Mouse (Mus musculus): ENCODE data around the gene Flad1. TPM values are rescaled to one million over a fixed set of nuclear protein-coding genes. Genes with fewer than 3 reads are reported as not detected.

Gene Flad1
- total RNA-seq, 2 experiments from 2014 or later = 31.6 to 36.0 TPM

DNA sequence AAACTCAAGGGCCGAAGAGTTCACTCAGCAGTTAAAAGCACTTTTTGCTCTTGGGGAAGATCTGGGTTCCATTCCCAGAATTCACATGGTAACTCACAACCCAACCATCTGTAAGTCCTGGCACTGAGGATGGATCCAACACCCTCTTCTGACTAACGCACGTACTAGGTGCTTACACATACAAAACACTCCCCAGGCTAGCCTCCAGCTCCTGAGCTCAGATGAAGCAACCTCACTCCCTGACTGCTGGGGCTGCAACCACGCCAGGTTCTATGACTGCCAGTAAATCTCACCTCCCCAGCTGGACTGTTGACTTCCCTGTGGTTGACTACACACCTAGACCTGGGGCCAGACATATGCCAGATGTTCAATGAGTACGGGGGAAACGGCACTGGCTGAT lies 4.8 kb downstream of the Flad1 start:
- no peak for DNase-seq (ENCODE audit: low spot score in 2 of 2)

DNA sequence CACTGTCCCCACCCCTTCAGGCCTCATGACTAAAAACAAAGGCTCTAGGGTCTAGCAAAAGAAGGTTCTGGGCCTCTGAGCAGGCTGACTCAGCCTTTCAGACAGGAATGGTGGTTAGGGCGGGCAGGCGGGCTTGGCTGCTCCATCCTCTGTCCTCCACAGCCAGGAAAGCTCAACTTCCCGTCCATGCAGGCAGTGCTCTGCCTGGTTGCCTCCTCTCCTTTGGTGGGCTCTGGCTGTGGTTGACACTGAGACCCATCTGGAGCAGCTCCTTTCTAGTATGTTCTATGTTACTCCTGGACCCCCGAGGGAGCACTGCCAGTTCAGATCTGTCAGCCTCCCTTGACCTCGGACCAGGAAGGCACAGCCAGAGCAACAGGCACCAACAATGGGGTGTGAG lies 9.0 kb downstream of the Flad1 start, which contains the start of gene Lenep:
TSS of gene Lenep (minus strand) at position 101 of the 400 bp plus-strand sequence.
- DNase-seq (ENCODE audit: low spot score in 2 of 2) = no peak

DNA sequence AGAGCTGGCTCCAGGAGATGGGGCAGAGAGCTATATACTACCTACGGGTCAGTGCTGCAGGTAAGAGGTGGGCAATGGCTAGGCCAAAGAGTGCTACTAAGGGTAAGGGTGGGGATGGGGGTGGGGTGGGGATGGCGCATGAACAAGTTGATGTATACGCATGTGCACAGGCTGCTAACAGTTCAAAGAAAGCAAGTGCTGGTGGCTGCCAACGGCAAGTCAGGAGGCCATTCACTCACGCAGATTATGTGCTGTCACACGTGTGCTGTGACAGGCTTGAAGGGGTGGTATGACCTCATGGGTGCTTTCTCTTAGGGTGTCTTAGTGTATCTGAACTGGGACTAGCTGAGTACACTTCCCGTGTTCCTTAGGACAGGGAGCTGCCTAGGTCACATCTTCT lies 10.3 kb downstream of the Flad1 start:
- no peak for DNase-seq (ENCODE audit: low spot score in 2 of 2)

DNA sequence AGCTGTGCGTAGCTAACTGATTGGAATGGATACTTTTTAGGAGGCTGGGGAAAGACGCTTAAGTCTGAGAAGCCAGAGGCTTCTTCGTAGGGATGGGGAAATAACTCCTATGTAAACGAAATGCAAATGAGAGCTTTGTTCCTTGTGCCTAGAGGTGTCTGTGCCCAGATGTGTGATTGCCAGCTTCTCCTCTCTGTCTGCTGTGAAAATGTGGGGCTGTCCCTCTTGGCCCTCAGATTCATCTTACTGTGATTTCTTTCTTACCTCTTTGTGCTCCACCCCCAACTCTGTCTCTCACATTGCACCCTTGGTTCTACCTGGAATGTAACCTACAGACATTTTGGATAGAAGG lies 15.0 kb downstream of the Flad1 start:
- no peak for DNase-seq (ENCODE audit: low spot score in 2 of 2)

DNA sequence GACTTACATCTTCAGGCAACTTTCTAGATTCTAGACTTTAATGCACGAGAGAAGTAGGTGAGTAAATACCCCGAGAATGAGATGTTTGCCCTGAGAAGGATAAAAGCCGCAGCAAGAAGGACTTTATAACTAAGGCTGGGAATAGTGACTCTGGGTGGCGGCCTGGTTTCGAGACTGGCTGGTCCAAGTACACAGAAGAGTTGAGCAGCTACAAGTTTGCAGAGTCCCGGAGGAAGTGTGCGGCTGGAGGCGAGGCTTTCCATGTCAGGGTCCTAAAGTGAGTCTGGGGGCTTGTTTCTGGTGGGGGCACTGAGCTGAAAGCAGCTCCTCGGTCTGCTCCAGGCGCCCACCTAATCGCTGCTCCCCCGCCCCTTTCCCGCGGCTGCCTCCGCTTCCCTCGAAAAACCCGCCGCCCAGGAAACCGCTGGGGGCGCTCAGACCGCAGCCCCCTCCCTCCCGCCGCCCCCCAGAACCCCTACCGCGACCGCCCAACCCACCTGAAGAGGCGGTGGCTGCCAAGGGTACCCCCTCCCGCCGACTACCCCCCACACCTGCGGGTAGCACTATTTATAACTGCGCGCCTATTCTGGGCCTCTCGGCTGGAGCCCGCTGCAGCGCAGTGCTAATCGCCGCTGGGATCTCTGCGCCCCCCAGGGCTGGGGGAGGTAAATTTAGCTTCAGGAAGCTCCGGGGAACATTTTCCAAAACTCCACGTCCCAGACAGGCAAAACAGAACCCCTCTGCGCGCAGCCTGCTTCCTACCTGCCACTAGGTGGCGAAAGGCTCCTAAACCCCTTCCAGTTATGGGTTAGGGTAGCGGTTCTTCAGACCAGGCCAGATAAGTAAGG lies 15.6 kb downstream of the Flad1 start:
- peak in 1 of 2 experiments; percentile 57 for DNase-seq (ENCODE audit: low spot score in 2 of 2)

DNA sequence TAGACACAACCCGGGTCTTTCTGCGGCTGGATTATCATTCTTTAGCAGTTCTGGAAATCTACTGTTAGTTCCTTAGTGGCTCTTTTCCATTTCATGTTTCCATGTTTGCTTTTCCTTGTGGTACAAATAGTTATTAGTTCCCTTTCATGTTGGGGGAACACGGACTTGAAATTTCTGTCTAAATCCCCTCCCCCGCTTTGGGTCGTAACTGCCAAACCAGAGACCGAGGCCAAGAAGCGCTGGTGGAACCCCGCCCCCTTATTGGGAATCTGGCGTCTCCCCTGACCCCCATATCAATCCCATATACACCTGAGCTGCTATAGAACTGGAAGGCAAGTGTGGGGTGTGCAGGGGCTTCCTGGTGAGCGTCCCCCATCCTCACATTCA lies 16.3 kb downstream of the Flad1 start:
- DNase-seq (ENCODE audit: low spot score in 2 of 2) = no peak

DNA sequence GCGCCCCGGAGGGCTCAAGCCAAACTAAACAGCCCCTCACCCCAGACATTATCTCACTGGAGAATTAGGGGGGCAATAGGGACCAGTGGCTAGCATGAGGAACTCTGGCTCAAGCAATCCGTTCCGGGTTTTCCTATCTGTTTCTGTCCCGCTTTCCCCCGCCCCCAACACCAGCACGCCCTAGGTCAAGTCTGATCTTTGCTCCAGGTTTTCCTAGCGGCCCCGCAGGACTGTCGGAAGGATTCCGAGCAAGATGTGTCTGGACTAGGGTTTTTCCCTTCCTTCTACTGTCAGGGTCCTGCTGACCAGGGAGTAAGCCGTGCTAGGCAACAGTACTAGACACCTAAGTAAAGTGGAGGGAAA lies 16.8 kb downstream of the Flad1 start:
- DNase-seq (ENCODE audit: low spot score in 2 of 2) = peak in 1 of 2 experiments; percentile 53

DNA sequence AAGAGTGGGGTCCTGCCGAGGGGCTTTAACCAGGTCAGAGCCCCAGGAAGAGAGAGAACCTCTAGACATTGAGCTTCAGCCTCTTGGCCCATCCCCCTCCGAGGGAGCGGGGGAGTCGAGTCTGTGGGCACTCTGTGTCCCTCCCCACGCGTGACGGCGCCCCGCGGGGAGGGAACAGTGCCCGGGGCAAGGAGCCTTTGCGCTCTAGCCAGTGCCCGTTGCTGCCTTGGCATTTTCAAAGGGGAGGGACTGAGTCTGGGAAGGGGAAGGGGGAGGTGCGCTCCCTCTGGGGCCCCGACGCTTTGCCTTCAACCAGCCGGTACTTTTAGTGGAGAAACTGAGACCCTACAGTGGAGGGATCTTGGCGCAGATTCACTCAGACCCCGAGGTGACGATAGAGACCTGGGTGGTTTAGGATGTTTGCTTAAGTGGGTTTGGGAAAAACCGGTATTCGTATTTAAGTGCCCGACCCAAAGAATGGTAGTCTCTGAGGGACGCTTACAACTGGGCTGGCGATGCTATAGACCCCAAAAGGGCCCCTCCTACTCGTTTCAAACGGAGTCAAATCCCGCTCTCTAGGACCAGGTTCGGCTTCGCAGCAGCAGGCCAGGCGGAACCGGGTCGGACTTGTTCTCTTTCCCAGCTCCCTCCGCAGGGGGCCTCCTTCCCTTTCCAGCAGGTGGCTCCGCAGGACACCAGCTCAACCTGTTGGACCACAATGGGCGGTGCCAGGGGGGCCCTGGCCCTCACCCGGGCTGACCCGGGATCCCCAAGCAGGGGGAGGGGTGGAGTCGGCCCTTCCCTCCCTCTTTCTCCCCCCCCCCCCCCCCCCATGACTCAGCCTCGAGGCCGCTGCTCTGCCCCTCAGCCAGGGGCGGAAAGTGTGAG lies 17.4 kb downstream of the Flad1 start, which contains the start of gene Zbtb7b:
TSS of gene Zbtb7b (minus strand) at position 771 of the 888 bp plus-strand sequence.
- DNase-seq (ENCODE audit: low spot score in 2 of 2) = peak in 1 of 2 experiments; percentile 45

DNA sequence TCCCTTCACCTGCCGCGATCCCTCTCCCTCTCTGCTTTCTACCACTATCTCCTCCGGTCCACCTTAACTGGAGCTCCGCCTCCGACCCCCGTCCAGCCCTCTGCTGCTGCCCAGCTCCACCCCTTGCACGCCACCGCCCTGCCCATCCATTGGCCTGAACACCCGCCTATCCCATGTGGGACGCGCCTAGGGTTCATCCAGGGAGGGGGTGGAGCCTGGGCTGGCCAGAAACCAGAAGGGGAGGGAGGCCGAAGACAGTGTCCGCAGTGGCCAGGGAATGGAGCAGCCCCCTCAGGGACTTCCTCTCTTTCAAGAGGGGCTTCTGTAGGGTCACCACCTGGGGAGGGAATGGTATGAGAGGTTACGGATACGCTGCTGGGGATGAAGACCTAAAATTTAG lies 18.1 kb downstream of the Flad1 start:
- DNase-seq (ENCODE audit: low spot score in 2 of 2) = peak; percentile 96

DNA sequence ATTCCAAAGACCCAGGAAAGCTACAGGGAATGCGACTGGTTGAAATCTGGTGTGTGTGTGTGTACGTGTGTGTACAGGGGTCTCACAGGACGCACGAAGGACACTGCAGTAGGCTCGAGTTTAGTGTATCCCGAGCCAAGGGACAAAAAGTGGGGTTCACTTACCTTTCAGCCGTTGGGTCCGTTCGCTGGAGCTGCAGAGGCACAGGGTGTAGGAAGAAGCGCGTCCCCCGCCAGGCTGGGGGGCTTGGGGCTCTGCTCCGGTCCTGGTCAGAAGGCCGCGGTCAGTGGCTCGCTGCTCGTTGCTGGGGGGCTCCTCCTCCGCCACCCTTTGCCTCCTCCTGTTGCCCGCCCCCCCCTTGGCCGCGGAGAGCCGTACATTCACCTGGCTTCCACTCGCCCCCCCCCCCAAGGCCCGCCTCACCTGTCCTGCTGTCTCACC lies 18.8 kb downstream of the Flad1 start:
- no peak for DNase-seq (ENCODE audit: low spot score in 2 of 2)

DNA sequence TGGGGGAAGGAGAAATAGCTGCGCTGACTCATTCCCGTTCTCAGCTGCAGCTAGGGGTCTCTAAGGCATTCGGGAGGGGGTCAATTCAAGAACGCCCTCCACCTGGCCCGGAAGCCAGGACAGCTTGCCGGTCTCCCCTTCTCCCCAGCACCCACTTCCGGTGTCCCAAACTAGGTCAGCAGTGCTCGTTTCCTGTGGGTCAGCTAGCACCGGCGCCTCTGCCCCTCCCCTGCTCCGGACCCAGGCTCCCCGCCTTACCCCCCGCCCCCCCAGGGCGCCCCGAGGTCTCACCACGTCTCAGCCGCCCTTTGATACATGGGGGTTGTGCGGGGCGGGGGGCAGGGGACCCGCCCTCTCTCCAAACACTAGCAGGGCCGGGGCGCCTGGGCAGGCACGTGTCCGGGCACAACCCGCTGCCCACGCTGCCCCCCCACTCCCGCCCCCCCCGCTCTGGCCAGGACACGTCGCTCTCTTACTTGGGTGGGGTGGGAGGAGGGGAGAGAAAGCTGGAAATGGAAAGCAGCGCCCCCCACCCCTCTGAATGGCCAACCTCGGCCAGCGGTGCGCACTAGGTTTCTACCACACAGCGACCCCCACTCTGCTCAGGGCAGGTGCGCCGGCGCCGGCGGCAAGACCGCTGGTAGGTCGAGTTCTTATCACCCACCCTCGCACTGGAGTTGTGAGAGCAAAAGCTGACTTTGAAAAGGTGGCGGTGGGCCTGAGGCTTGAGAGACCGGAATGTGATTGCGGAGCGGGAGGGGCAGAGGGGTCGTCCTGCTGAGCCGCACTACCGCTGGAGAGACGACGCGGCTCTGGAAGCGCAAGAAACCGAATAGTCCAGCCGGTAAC lies 19.8 kb downstream of the Flad1 start:
- no peak for DNase-seq (ENCODE audit: low spot score in 2 of 2)

DNA sequence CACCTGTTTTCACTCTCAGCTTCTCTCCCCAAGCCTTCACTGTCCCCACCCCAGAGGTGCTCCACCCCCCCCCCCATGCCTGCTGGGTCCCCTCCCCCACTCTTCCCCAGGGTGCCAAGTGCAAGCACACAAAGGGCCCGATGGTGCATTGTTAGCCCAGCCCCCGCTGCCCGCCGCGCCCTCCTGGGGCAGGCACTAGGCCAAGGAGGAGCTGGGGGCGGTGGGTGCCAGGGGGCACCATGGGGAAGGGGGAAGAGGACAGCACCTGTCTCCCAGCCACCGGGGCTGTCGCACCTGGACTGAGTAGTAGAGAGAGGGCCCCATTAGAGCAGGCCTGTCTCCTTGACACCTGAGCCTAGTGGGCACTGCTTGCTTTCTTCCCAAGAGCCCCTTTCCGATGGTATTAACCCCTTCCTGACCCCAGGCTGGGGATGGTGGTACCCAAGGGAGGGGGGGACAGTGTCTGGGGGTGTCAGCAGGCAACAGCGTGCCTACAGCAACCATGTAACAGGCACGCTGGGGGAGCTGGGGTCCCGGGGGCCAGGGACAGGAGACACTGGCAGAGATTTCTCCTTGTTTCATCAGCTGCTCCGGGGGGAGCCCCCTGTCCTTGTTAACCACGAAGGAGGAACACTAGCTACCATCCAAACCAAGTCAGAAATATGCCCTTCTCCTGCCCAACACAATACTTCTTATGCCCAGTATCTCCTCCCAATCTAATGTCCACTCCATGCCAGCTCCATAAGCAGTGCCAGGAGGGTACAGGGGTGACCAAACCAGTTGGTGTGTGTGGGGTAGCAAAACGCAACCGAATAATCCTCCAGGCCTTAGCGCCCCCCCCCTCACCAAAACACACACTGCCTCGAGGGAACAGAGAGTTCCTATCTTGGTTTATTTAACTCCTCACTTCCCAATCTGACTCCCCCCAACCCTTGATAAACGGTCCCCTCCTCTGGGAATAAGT lies 20.7 kb downstream of the Flad1 start:
- no peak for DNase-seq (ENCODE audit: low spot score in 2 of 2)

DNA sequence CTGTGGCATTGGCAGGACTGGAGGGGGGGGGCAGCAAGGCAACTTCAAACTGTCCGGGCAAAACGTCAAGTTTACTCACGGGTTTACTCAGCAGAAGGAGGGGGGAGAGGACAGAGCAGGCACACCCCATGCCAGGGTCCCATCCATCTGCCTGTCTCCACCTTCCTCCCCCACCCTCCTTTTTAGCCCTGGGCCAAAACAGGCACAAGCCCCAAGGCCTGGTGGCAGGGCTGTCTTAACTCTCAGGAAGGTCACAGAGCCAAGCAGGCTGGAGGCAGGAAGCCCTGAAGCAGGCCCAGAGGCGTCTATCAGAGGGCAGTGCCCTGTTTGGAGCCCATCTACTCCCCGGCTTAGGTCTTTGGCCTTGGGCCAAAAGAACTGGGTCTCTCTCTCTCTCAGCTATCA lies 21.6 kb downstream of the Flad1 start:
- DNase-seq (ENCODE audit: low spot score in 2 of 2) = no peak

DNA sequence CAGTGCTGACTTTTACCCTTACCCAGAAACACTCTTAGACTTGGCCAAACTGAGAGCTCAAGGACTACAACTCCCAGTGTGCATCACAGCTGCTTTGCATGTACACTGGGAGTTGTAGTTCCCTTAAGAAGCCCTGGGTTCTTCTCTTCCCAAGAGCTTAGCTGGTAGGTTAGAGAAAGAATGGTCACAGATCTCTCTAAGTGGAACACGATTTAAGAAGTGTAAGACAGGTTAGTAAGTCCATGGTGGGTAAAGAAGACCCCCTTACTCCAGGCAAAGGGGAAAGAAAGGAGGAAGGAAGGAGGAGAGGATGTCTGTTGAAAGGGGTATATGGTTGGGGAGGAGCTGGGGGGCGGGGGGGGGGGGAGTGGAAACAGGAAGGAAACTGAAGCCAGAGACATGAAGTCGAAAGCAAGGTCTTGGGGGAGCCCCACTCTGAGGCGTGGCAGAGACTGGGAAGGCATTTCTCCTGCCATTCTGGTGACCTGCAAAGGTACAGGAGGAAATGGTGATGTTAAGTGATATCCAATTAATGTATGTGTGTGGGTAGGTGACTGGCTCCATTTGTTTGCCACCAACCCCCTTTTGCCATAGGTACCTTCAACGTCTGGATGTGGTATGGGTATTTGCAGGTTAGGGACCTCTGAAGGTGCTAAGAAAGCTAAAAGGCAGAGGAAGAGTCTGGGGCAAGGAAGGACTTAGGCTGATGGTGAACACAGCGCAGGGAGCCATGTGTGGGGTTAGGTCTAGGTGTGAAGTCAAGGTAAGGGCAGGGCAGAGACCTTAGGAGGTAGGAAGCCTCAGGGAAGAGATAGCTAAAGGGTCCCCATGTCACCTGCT lies 22.5 kb downstream of the Flad1 start:
- no peak for DNase-seq (ENCODE audit: low spot score in 2 of 2)

DNA sequence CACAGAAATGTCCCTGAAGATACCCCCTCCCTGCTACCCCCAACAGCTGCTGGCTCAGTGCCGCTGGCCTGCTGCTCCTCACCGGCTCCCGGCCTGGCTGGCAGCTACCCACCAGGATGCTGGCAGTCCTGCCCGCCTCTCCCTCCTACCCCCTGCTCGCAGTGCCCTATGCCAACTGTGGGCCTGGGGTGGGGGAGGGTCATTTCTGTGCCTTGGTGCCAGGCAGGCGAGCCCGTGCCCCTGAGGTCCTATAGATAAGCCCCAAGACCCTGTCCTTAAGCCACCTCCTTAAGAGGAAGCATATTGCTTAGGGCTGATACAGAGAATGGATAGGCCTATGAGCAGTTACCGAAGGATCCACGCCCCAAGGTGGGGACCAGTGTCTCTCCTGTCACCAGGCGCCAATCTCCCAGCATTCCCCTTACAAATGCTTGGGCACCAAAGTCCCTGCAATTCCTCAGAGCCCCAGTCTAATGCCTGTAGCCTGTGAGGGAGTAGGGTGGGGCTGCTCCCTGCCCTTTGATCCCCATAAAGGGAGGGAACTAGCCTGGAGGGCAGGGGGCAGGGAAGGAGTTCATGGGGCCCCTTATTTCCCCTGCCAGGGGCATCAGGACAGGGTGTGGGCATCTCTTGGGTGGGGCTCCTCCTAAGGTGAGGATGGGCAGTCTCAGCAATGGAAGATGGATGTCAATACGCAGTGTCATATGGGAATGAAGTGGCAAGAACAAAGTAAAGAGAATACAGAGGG lies 23.4 kb downstream of the Flad1 start:
- no peak for DNase-seq (ENCODE audit: low spot score in 2 of 2)

DNA sequence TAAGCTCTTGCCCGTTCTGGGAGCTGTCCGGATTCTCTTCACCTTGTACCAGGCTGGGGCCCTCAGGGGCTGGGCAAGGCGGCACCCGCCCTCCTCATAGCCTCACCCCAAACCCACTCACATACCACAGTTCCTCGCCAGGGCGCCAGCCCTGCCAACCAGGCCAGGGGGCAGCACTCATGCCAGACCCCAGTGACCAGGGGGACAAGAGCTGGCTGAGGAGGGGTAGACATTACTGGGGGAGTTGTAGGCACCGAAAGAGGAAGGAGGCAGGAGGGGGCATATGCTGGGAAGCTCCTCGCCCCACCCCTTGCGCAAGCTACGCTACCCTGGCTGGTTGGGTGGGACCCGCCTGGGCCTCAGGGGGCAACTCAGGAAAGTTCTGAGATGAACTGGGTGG lies 24.0 kb downstream of the Flad1 start:
- DNase-seq (ENCODE audit: low spot score in 2 of 2) = no peak

DNA sequence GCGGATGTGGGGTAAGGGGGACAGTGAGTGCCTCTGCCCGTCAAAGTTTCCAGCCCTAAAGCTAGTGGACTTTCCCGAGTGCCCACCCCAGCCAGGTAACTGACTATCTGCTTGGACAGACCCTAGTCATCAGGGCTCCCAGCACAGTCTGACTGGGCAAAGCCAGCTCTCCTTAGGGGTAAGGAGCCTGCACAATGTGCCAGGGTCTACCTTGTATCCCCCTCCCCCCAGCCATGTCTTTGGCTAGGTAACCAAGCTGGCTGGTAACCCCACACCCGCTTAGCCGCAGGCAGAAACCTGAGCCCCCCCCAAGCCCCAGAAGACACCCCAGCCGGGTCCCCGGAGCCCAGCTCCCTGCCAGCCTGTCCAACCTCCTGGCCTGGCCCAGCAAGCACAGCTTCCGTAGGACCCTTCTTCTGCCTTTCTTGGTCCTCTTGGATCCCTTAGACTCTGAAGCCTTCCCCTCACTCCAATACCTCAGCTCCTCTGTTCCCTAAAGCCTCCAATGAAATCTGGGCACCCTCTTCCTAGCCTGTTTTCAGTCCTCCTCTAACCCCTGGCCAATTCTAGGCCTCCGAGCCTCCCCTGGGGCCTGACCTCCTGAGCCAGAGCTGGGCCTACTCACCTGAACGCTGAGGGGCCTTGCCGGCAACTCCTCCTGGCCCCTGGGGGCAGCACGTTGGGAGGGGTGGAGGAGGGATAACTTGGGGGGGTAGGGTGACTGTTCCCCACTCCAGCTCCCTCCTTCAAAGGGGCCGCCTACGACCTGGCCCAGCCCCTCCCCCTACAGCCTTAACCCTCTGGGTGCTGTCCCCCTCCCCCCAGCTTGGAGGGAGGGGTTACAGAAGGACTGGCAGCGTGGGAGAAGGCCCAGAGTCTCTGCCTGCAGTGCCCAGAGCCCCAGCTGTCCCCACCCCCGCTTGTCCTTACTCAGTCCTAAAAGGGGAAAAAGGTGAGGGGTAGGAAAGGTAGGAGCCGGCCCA lies 24.9 kb downstream of the Flad1 start:
- no peak for DNase-seq (ENCODE audit: low spot score in 2 of 2)
